ENCODE assay signal across 9 mouse cellular contexts in genomic region chr6:81975971-81976621, GRCm38 (mm10). TPM values are rescaled to one million over a fixed set of nuclear protein-coding genes. Genes with fewer than 3 reads are reported as not detected.
DNase-seq lines count a peak whose midpoint lies in the region; ATAC-seq and TF ChIP-seq lines count a peak whose summit lies in the region.
"Had no signal": no experiment of that assay in that cellular context is flagged by ENCODE, and none has a peak within 500 bp of the region (broad histone marks: within the 10 kb centered on the region; RNA-seq: fewer than 3 reads in every experiment).

No protein-coding gene starts in this region.

- ATAC-seq in forebrain, embryonic 13.5 days = peak; percentile 81
- ATAC-seq in hindbrain, embryonic 12.5 days (ENCODE audit: low FRiP score) = peak; percentile 66

- peak; percentile 80 to 86 for DNase-seq in adrenal gland, postnatal 36 days
- peak; percentile 74 for DNase-seq in layer of hippocampus, adult 9-10 months (ENCODE audit: low spot score)
- peak; percentile 73 for DNase-seq in lung, postnatal 25 days (ENCODE audit: low spot score)
- DNase-seq in right cerebral cortex, adult 18-20 months = peak; percentile 77
- DNase-seq in urinary bladder, adult 18-20 months (ENCODE audit: low spot score in 2 of 2) = peak; percentile 52 to 60

- no peaks in the 10 kb centered on the region for H3K36me3 ChIP-seq in E14TG2a.4 (ENCODE audit: insufficient read depth, low read length)
- no peaks in the 10 kb centered on the region for H3K36me3 ChIP-seq in forebrain, embryonic 13.5 days (ENCODE audit: poor library complexity, severe bottlenecking)
- H3K36me3 ChIP-seq in hindbrain, embryonic 12.5 days = no peaks in the 10 kb centered on the region
- H3K36me3 ChIP-seq: heart, embryonic 13.5 days had no signal

- peaks cover 4% of the 10 kb centered on the region; the same call in 1 of the 2 replicates for H3K4me1 ChIP-seq in E14TG2a.4 (replicated peaks; ENCODE audit: low read depth, low read length)
- no peaks in the 10 kb centered on the region for H3K4me1 ChIP-seq in forebrain, embryonic 13.5 days
- no peaks in the 10 kb centered on the region for H3K4me1 ChIP-seq in hindbrain, embryonic 12.5 days
- H3K4me1 ChIP-seq: heart, embryonic 13.5 days had no signal

- H3K27ac ChIP-seq in forebrain, embryonic 13.5 days = no peak overlapping the region
- H3K27ac ChIP-seq in hindbrain, embryonic 12.5 days = no peak overlapping the region
- H3K27ac ChIP-seq: heart, embryonic 13.5 days had no signal

- WGBS in forebrain, embryonic 13.5 days = 36% methylated on average over 7 of the region's 7 CpGs
- 33% methylated on average over 7 of the region's 7 CpGs for WGBS in hindbrain, embryonic 12.5 days

- no peak overlapping the region for H3K9ac ChIP-seq in forebrain, embryonic 13.5 days
- no peak overlapping the region for H3K9ac ChIP-seq in hindbrain, embryonic 12.5 days
- H3K9ac ChIP-seq: heart, embryonic 13.5 days had no signal

- no peak overlapping the region for H3K4me2 ChIP-seq in forebrain, embryonic 13.5 days
- H3K4me2 ChIP-seq in hindbrain, embryonic 12.5 days (replicated peaks) = no peak overlapping the region
- H3K4me2 ChIP-seq: heart, embryonic 13.5 days had no signal

- no peaks in the 10 kb centered on the region for H3K9me3 ChIP-seq in E14TG2a.4 (ENCODE audit: low read length)
- H3K9me3 ChIP-seq in forebrain, embryonic 13.5 days (replicated peaks) = no peaks in the 10 kb centered on the region
- no peaks in the 10 kb centered on the region for H3K9me3 ChIP-seq in hindbrain, embryonic 12.5 days (replicated peaks)
- H3K9me3 ChIP-seq: heart, embryonic 13.5 days had no signal

- H3K27me3 ChIP-seq in E14TG2a.4 (ENCODE audit: insufficient read depth, low read length) = no peaks in the 10 kb centered on the region
- H3K27me3 ChIP-seq in forebrain, embryonic 13.5 days = no peaks in the 10 kb centered on the region
- no peaks in the 10 kb centered on the region for H3K27me3 ChIP-seq in hindbrain, embryonic 12.5 days
- H3K27me3 ChIP-seq: heart, embryonic 13.5 days had no signal

- H3K4me3 ChIP-seq in E14TG2a.4 (replicated peaks; ENCODE audit: low read length) = no peak overlapping the region
- H3K4me3 ChIP-seq in forebrain, embryonic 13.5 days = no peak overlapping the region
- H3K4me3 ChIP-seq in hindbrain, embryonic 12.5 days = no peak overlapping the region
- H3K4me3 ChIP-seq: heart, embryonic 13.5 days had no signal

- peak; percentile 71 for TF ChIP-seq CTCF in E14TG2a.4 (conservative IDR thresholded peaks at IDR 0.05; ENCODE audit: low read length)

RNA-seq across cellular contexts. Expression of gene Mrpl19, which starts 10.3 kb away (rescaled TPM):
- 10 to 100 TPM; 38.2 to 43.6 TPM for total RNA-seq in adrenal gland, postnatal 36 days (2021)
- polyA plus RNA-seq in forebrain, embryonic 13.5 days (2015; fragmentation: Nextera tagmentation; extraction: Ambion mirVana) = 50.1 and 52.2 TPM in 2 replicates
- polyA plus RNA-seq in hindbrain, embryonic 12.5 days (2016; fragmentation: Nextera tagmentation; extraction: Ambion mirVana) = 48.9 and 50.8 TPM in 2 replicates

RNA-seq across cellular contexts. Expression of gene Gcfc2, which starts 52.6 kb away (rescaled TPM):
- 1 to 10 TPM; 6.2 to 8.3 TPM for total RNA-seq in adrenal gland, postnatal 36 days (2021)
- 9.6 and 12.3 TPM in 2 replicates for polyA plus RNA-seq in forebrain, embryonic 13.5 days (2015; fragmentation: Nextera tagmentation; extraction: Ambion mirVana)
- polyA plus RNA-seq in hindbrain, embryonic 12.5 days (2016; fragmentation: Nextera tagmentation; extraction: Ambion mirVana) = 14.2 and 15.3 TPM in 2 replicates
